Mouse (Mus musculus) myocyte (in vitro differentiated cells): Measurements from ENCODE around the gene Dnah7a.

Experiments
- CEBPB ChIP-seq: IDR thresholded peaks from 2 replicates; pipeline ENCODE4 v1.6.1; 2011; ENCODE audit warnings: mild to moderate bottlenecking, moderate library complexity; ENCODE audit not compliant: poor library complexity, insufficient read depth, severe bottlenecking
- E2F4 ChIP-seq: IDR thresholded peaks from one replicate; pipeline ENCODE4 v1.6.1; 2011; ENCODE audit warnings: mild to moderate bottlenecking, control low read depth, moderate library complexity; ENCODE audit not compliant: insufficient read depth
- MAX ChIP-seq: IDR thresholded peaks from one replicate; pipeline ENCODE4 v1.6.1; 2011; ENCODE audit warnings: low read depth, mild to moderate bottlenecking, control low read depth
- MYOD1 ChIP-seq, 3 experiments: IDR thresholded peaks; one replicate each; pipeline ENCODE4 v1.6.1; 2011; ENCODE audit warnings: control low read depth in 2 of 3, low read depth in 2 of 3, mild to moderate bottlenecking in 2 of 3, moderate library complexity in 1 of 3; ENCODE audit not compliant: insufficient read length in 2 of 3, control insufficient read depth in 1 of 3
- MYOG ChIP-seq, 3 experiments: IDR thresholded peaks; one replicate each; pipeline ENCODE4 v1.6.1; 2011; ENCODE audit warnings: control low read depth in 2 of 3, low read depth in 2 of 3, mild to moderate bottlenecking in 2 of 3; ENCODE audit not compliant: insufficient read length in 2 of 3, control insufficient read depth in 1 of 3, insufficient read depth in 1 of 3
- POLR2A ChIP-seq: IDR thresholded peaks from one replicate; pipeline ENCODE4 v1.6.1; 2011; ENCODE audit warnings: low read depth, mild to moderate bottlenecking, control low read depth, moderate library complexity; ENCODE audit not compliant: insufficient read length
- POLR2AphosphoS2 ChIP-seq: IDR thresholded peaks from one replicate; pipeline ENCODE4 v1.6.1; 2011; ENCODE audit warnings: low read depth, control low read depth; ENCODE audit not compliant: insufficient read length
- REST ChIP-seq: IDR thresholded peaks from one replicate; pipeline ENCODE4 v1.6.1; 2011; ENCODE audit warnings: mild to moderate bottlenecking, control low read depth, moderate library complexity; ENCODE audit not compliant: insufficient read depth, insufficient read length
- TCF12 ChIP-seq: IDR thresholded peaks from one replicate; pipeline ENCODE4 v1.6.1; 2011; ENCODE audit warnings: mild to moderate bottlenecking, control low read depth; ENCODE audit not compliant: poor library complexity, insufficient read depth, severe bottlenecking
- TCF3 ChIP-seq: IDR thresholded peaks from one replicate; pipeline ENCODE4 v1.6.1; 2011; ENCODE audit warnings: low read depth, control low read depth; ENCODE audit not compliant: insufficient read length
- USF1 ChIP-seq: IDR thresholded peaks from one replicate; pipeline ENCODE4 v1.6.1; 2011; ENCODE audit warnings: low read depth, mild to moderate bottlenecking, control low read depth, moderate library complexity

- TF ChIP-seq TCF3 (no peak), POLR2A (no peak), REST (no peak), E2F4 (no peak), TCF12 (no peak), MAX (no peak), MYOG (IDR thresholded peaks at IDR 0.05; ENCODE audit: control insufficient read depth in 1 of 3, insufficient read depth in 1 of 3, insufficient read length in 2 of 3, low read depth in 2 of 3) (no peak), CEBPB (no peak), USF1 (no peak), POLR2AphosphoS2 (no peak), MYOD1 (IDR thresholded peaks at IDR 0.05; ENCODE audit: control insufficient read depth in 1 of 3, insufficient read length in 2 of 3, low read depth in 2 of 3) (no peak)
Measured at GRCm38 (mm10) chr1:53704164-53704563, 2.4 kb downstream of the Dnah7a start.
